Mouse (Mus musculus): ENCODE data around the gene Tox2. TPM values are rescaled to one million over a fixed set of nuclear protein-coding genes. Genes with fewer than 3 reads are reported as not detected.

Gene Tox2
- total RNA-seq (2021), result 10 to 100 TPM; 24.6 to 27.5 TPM

- DNase-seq (ENCODE audit: low spot score in 2 of 2), result peak; percentile 72 to 89
- intact Hi-C loops (cut with DNase I), result loop anchor here (5.0 kb wide), 2 partner anchors 46 to 101 kb away; no protein-coding TSS in a partner anchor
Measured at GRCm38 (mm10) chr2:163202884-163203634, at the start of gene Tox2. TSS of gene Tox2 (plus strand) at chr2:163203125.

GRCm38 (mm10) chr2:163154673-163155072 is 48.3 kb upstream of the Tox2 start:
- intact Hi-C loops (cut with DNase I), result loop anchor here (5.0 kb wide), 1 partner anchor 48 kb away; the partner anchor contains the start of gene Tox2
- no peak for DNase-seq (ENCODE audit: low spot score in 2 of 2)

GRCm38 (mm10) chr2:163158979-163159378 is 43.9 kb upstream of the Tox2 start:
- intact Hi-C loops (cut with DNase I), result loop anchor here (5.0 kb wide), 1 partner anchor 43 kb away; the partner anchor contains the start of gene Tox2
- peak; percentile 16 to 61 for DNase-seq (ENCODE audit: low spot score in 2 of 2)

GRCm38 (mm10) chr2:163164461-163164990 is 38.4 kb upstream of the Tox2 start:
- intact Hi-C loops (cut with DNase I), result no loop called here
- no peak for DNase-seq (ENCODE audit: low spot score in 2 of 2)

- DNase-seq (ENCODE audit: low spot score in 2 of 2), result no peak
- intact Hi-C loops (cut with DNase I), result no loop called here
Measured at GRCm38 (mm10) chr2:163166067-163166805, 36.7 kb upstream of the Tox2 start.

- intact Hi-C loops (cut with DNase I), result no loop called here
- no peak for DNase-seq (ENCODE audit: low spot score in 2 of 2)
Measured at GRCm38 (mm10) chr2:163171891-163172290, 31.0 kb upstream of the Tox2 start.

GRCm38 (mm10) chr2:163174066-163174465 is 28.9 kb upstream of the Tox2 start:
- intact Hi-C loops (cut with DNase I), result no loop called here
- no peak for DNase-seq (ENCODE audit: low spot score in 2 of 2)

GRCm38 (mm10) chr2:163175831-163176230 is 27.1 kb upstream of the Tox2 start:
- no peak for DNase-seq (ENCODE audit: low spot score in 2 of 2)
- intact Hi-C loops (cut with DNase I), result no loop called here

- no peak for DNase-seq (ENCODE audit: low spot score in 2 of 2)
- intact Hi-C loops (cut with DNase I), result no loop called here
Measured at GRCm38 (mm10) chr2:163176502-163176901, 26.4 kb upstream of the Tox2 start.

GRCm38 (mm10) chr2:163187552-163187951 is 15.4 kb upstream of the Tox2 start:
- peak in 1 of 2 experiments; percentile 71 for DNase-seq (ENCODE audit: low spot score in 2 of 2)
- intact Hi-C loops (cut with DNase I), result no loop called here

- DNase-seq (ENCODE audit: low spot score in 2 of 2), result no peak
- intact Hi-C loops (cut with DNase I), result no loop called here
Measured at GRCm38 (mm10) chr2:163189596-163189995, 13.3 kb upstream of the Tox2 start.

GRCm38 (mm10) chr2:163190004-163190441 is 12.9 kb upstream of the Tox2 start:
- no peak for DNase-seq (ENCODE audit: low spot score in 2 of 2)
- intact Hi-C loops (cut with DNase I), result no loop called here

- DNase-seq (ENCODE audit: low spot score in 2 of 2), result no peak
- intact Hi-C loops (cut with DNase I), result no loop called here
Measured at GRCm38 (mm10) chr2:163192485-163192884, 10.4 kb upstream of the Tox2 start.

- intact Hi-C loops (cut with DNase I), result no loop called here
- no peak for DNase-seq (ENCODE audit: low spot score in 2 of 2)
Measured at GRCm38 (mm10) chr2:163194015-163194414, 8.9 kb upstream of the Tox2 start.

- intact Hi-C loops (cut with DNase I), result no loop called here
- DNase-seq (ENCODE audit: low spot score in 2 of 2), result no peak
Measured at GRCm38 (mm10) chr2:163194543-163194942, 8.4 kb upstream of the Tox2 start.

GRCm38 (mm10) chr2:163195106-163195833 is 7.7 kb upstream of the Tox2 start:
- intact Hi-C loops (cut with DNase I), result no loop called here
- DNase-seq (ENCODE audit: low spot score in 2 of 2), result no peak

GRCm38 (mm10) chr2:163195834-163196145 is 7.1 kb upstream of the Tox2 start:
- intact Hi-C loops (cut with DNase I), result no loop called here
- DNase-seq (ENCODE audit: low spot score in 2 of 2), result no peak

- intact Hi-C loops (cut with DNase I), result loop anchor here (5.0 kb wide), 2 partner anchors 45 to 100 kb away; no protein-coding TSS in a partner anchor
- no peak for DNase-seq (ENCODE audit: low spot score in 2 of 2)
Measured at GRCm38 (mm10) chr2:163201897-163202296, 1.0 kb upstream of the Tox2 start.

- intact Hi-C loops (cut with DNase I), result loop anchor here (5.0 kb wide), 2 partner anchors 45 to 100 kb away; no protein-coding TSS in a partner anchor
- no peak for DNase-seq (ENCODE audit: low spot score in 2 of 2)
Measured at GRCm38 (mm10) chr2:163202553-163202883, 407 bp upstream of the Tox2 start.

All from left cerebral cortex, postnatal 25 days (tissue).